In the genomic region with DNA sequence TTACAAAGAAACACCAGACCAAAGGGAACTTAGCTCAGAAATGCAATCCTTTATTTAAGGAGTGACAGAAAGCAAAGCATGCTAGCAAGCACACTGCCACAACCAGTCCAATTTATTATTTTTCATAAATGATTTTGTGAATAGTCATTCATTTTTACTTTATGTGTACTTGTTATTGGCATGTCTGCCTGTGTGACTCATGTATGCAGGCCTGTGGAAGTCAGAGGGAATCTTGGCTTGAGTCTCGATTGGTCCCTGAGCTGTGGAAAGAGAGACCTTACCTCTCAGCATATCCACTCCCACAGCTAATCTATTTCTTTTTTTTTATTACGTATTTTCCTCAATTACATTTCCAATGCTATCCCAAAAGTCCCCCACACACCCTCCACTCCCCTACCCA, we compare ENCODE assay signal across 25 mouse cellular contexts. TPM values are rescaled to one million over a fixed set of nuclear protein-coding genes. Genes with fewer than 3 reads are reported as not detected.
DNase-seq lines count a peak whose midpoint lies in the region; ATAC-seq and TF ChIP-seq lines count a peak whose summit lies in the region.
"Had no signal": no experiment of that assay in that cellular context is flagged by ENCODE, and none has a peak within 500 bp of the region (broad histone marks: within the 10 kb centered on the region; RNA-seq: fewer than 3 reads in every experiment).

No protein-coding gene starts in this region.

- H3K27ac ChIP-seq in midbrain, embryonic 15.5 days, result no peak overlapping the region
- H3K27ac ChIP-seq in lung, postnatal 0 days (ENCODE audit: low read length), result no peak overlapping the region
- H3K27ac ChIP-seq: embryonic facial prominence, embryonic 10.5 days; embryonic facial prominence, embryonic 12.5 days; forebrain, embryonic 13.5 days; forebrain, embryonic 15.5 days had no signal

- no peak overlapping the region for H3K9ac ChIP-seq in midbrain, embryonic 15.5 days
- no peak overlapping the region for H3K9ac ChIP-seq in lung, postnatal 0 days (replicated peaks; ENCODE audit: low read depth)
- H3K9ac ChIP-seq: embryonic facial prominence, embryonic 12.5 days; forebrain, embryonic 13.5 days; forebrain, embryonic 15.5 days; forebrain, postnatal 0 days had no signal

- H3K9me3 ChIP-seq in midbrain, embryonic 15.5 days, result no peaks in the 10 kb centered on the region
- H3K9me3 ChIP-seq in lung, postnatal 0 days (ENCODE audit: low read length), result no peaks in the 10 kb centered on the region
- H3K9me3 ChIP-seq: forebrain, embryonic 15.5 days; G1E had no signal

- TF ChIP-seq EP300 in lung, postnatal 0 days (IDR thresholded peaks at IDR 0.05), result no peak

- no peaks in the 10 kb centered on the region for H3K4me1 ChIP-seq in midbrain, embryonic 15.5 days
- H3K4me1 ChIP-seq in lung, postnatal 0 days (ENCODE audit: insufficient read depth, low read depth, low read length), result no peaks in the 10 kb centered on the region
- H3K4me1 ChIP-seq: embryonic facial prominence, embryonic 10.5 days; embryonic facial prominence, embryonic 12.5 days; forebrain, embryonic 15.5 days had no signal

- DNase-seq in 3T3-L1 (ENCODE audit: low read depth, low spot score) (peak; percentile 16), NIH3T3 (ENCODE audit: low read depth) (peak; percentile 77)
- DNase-seq in fibroblast of lung, adult 2 months (ENCODE audit: low read depth), result peak; percentile 27
- no peak for DNase-seq in lung, postnatal 0 days (ENCODE audit: low spot score)
- DNase-seq: adrenal gland, adult 8-10 months; adrenal gland, postnatal 14 days; adrenal gland, postnatal 36 days; B cell, adult 2 months; cerebellum, adult 11-12 months; cerebellum, adult 2 months; cerebellum, adult 9-10 months; cerebellum, postnatal 10 days; cerebellum, postnatal 25 days; forebrain, postnatal 0 days had no signal

- 89% methylated on average over 2 of the region's 2 CpGs for WGBS in midbrain, embryonic 15.5 days
- WGBS in lung, postnatal 0 days, result 92% methylated on average over 2 of the region's 2 CpGs

- no peaks in the 10 kb centered on the region for H3K27me3 ChIP-seq in midbrain, embryonic 15.5 days (replicated peaks)
- H3K27me3 ChIP-seq in lung, postnatal 0 days (replicated peaks; ENCODE audit: insufficient read depth, low read length), result no peaks in the 10 kb centered on the region
- H3K27me3 ChIP-seq: embryonic facial prominence, embryonic 12.5 days; forebrain, embryonic 13.5 days; forebrain, embryonic 15.5 days had no signal

- H3K4me3 ChIP-seq in midbrain, embryonic 15.5 days, result no peak overlapping the region
- H3K4me3 ChIP-seq in lung, postnatal 0 days (ENCODE audit: low read depth, low read length), result no peak overlapping the region
- H3K4me3 ChIP-seq: embryonic facial prominence, embryonic 10.5 days; embryonic facial prominence, embryonic 12.5 days; erythroblast, embryonic 14.5 days; forebrain, embryonic 13.5 days; forebrain, embryonic 15.5 days had no signal

- no peaks in the 10 kb centered on the region for H3K36me3 ChIP-seq in midbrain, embryonic 15.5 days (replicated peaks)
- H3K36me3 ChIP-seq in lung, postnatal 0 days (ENCODE audit: insufficient read depth, low read length), result no peaks in the 10 kb centered on the region
- H3K36me3 ChIP-seq: embryonic facial prominence, embryonic 10.5 days; embryonic facial prominence, embryonic 12.5 days; forebrain, embryonic 15.5 days; G1E had no signal

- TF ChIP-seq CTCF in lung, postnatal 0 days (IDR thresholded peaks at IDR 0.05), result no peak

- H3K4me2 ChIP-seq in midbrain, embryonic 15.5 days, result no peak overlapping the region
- no peak overlapping the region for H3K4me2 ChIP-seq in lung, postnatal 0 days (replicated peaks; ENCODE audit: low read depth, low read length)
- H3K4me2 ChIP-seq: embryonic facial prominence, embryonic 12.5 days; forebrain, embryonic 13.5 days; forebrain, embryonic 15.5 days had no signal

- ATAC-seq in midbrain, embryonic 15.5 days (replicated peaks), result no peak
- no peak for ATAC-seq in lung, postnatal 0 days
- ATAC-seq: CD4-positive, CD25-positive, alpha-beta regulatory T cell, adult 4 months; forebrain, embryonic 13.5 days; forebrain, embryonic 15.5 days; forebrain, postnatal 0 days had no signal

RNA-seq across cellular contexts. Expression of gene 1700025B11Rik, which starts 17.1 kb away (rescaled TPM):
- polyA plus RNA-seq in midbrain, embryonic 15.5 days (2015; fragmentation: Nextera tagmentation; extraction: Ambion mirVana), result not detected in 2 replicates
- polyA plus RNA-seq in lung, postnatal 0 days (2015; fragmentation: Nextera tagmentation; extraction: Ambion mirVana), result not detected in 2 replicates
- polyA plus RNA-seq: CD4-positive, CD25-positive, alpha-beta regulatory T cell, adult 4 months; cerebellum, adult 2 months; cortical plate, adult 2 months; embryonic facial prominence, embryonic 10.5 days; embryonic facial prominence, embryonic 12.5 days; embryonic facial prominence, embryonic 14.5 days; erythroblast, embryonic 14.5 days; forebrain, embryonic 11.5 days; forebrain, embryonic 13.5 days; forebrain, embryonic 15.5 days; forebrain, postnatal 0 days; G1E had no signal

RNA-seq across cellular contexts. Expression of gene Apol10b, which starts 17.1 kb away (rescaled TPM):
- 0.15 and 0.17 TPM in 2 replicates for polyA plus RNA-seq in midbrain, embryonic 15.5 days (2015; fragmentation: Nextera tagmentation; extraction: Ambion mirVana)
- polyA plus RNA-seq in lung, postnatal 0 days (2015; fragmentation: Nextera tagmentation; extraction: Ambion mirVana), result 0.14 TPM in 1 of 2 replicates, not detected in the other
- polyA plus RNA-seq: erythroblast, embryonic 14.5 days; forebrain, embryonic 11.5 days; forebrain, embryonic 15.5 days; forebrain, postnatal 0 days; G1E had no signal

RNA-seq across cellular contexts. Expression of gene Gm36245, which starts 20.3 kb away (rescaled TPM):
- polyA plus RNA-seq in midbrain, embryonic 15.5 days (2015; fragmentation: Nextera tagmentation; extraction: Ambion mirVana), result not detected in 2 replicates
- polyA plus RNA-seq in lung, postnatal 0 days (2015; fragmentation: Nextera tagmentation; extraction: Ambion mirVana), result not detected in 2 replicates
- polyA plus RNA-seq: CD4-positive, CD25-positive, alpha-beta regulatory T cell, adult 4 months; cerebellum, adult 2 months; cortical plate, adult 2 months; embryonic facial prominence, embryonic 10.5 days; embryonic facial prominence, embryonic 12.5 days; embryonic facial prominence, embryonic 14.5 days; erythroblast, embryonic 14.5 days; forebrain, embryonic 11.5 days; forebrain, embryonic 13.5 days; forebrain, embryonic 15.5 days; forebrain, postnatal 0 days; G1E had no signal

RNA-seq across cellular contexts. Expression of gene Apol7c, which starts 45.7 kb away (rescaled TPM):
- polyA plus RNA-seq in midbrain, embryonic 15.5 days (2015; fragmentation: Nextera tagmentation; extraction: Ambion mirVana), result not detected in 2 replicates
- 0.11 and 0.14 TPM in 2 replicates for polyA plus RNA-seq in lung, postnatal 0 days (2015; fragmentation: Nextera tagmentation; extraction: Ambion mirVana)
- polyA plus RNA-seq: cerebellum, adult 2 months; cortical plate, adult 2 months; embryonic facial prominence, embryonic 10.5 days; embryonic facial prominence, embryonic 12.5 days; embryonic facial prominence, embryonic 14.5 days; erythroblast, embryonic 14.5 days; forebrain, embryonic 11.5 days; forebrain, embryonic 13.5 days; forebrain, embryonic 15.5 days; forebrain, postnatal 0 days; G1E had no signal
